Mouse (Mus musculus) C2C12 (cell line): ENCODE data around the gene Col16a1.

ENCODE experiments used
- CEBPB ChIP-seq: IDR thresholded peaks from one replicate; pipeline ENCODE4 v1.6.1; 2011; ENCODE audit warnings: low read depth, mild to moderate bottlenecking, control low read depth, moderate library complexity
- CTCF ChIP-seq: IDR thresholded peaks from one replicate; pipeline ENCODE4 v1.5.1; 2011; ENCODE audit not compliant: control insufficient read depth, insufficient read depth, insufficient read length
- FOSL1 ChIP-seq: IDR thresholded peaks from one replicate; pipeline ENCODE4 v1.8.0; 2011; ENCODE audit warnings: mild to moderate bottlenecking, low read length; ENCODE audit not compliant: poor library complexity, insufficient read depth, severe bottlenecking
- MAX ChIP-seq: IDR thresholded peaks from one replicate; pipeline ENCODE4 v1.6.1; 2011; ENCODE audit warnings: mild to moderate bottlenecking, control low read depth
- MYOG ChIP-seq: IDR thresholded peaks from one replicate; pipeline ENCODE4 v1.6.1; 2011; ENCODE audit not compliant: control insufficient read depth, insufficient read length; ENCODE audit errors: extremely low read depth
- USF1 ChIP-seq: IDR thresholded peaks from one replicate; pipeline ENCODE4 v1.6.1; 2011; ENCODE audit warnings: low read depth, mild to moderate bottlenecking, control low read depth, moderate library complexity

DNA sequence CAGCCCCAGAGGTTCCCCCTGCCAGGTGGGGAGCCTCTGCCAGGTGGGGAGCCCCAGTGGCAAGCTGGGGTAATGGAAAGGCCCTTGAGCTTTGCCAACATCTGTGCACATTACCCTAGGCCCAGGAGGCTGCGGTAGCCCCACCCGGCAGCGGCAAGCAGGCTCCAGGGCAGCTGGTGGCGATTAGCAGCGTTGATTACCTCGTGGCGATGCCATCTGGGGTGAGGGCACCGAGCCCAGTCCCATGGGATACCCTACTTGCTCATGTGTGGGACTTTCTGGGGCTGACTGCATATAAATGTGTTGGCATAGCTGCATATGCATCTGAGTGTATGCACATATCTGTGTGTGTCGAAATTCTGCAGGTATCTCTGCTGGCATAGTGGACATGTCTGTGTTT lies 3.4 kb upstream of the Col16a1 start:
- TF ChIP-seq CTCF (no peak), CEBPB (no peak), MYOG (no peak), MAX (no peak), FOSL1 (no peak), USF1 (no peak)
